Mouse (Mus musculus) limb, embryonic 12.5 days (tissue): ENCODE data around the gene Apoc4. TPM values are rescaled to one million over a fixed set of nuclear protein-coding genes. Genes with fewer than 3 reads are reported as not detected.

Experiments used
- ATAC-seq: fragments of 200-750 bp; cut with Nextera tagmentation; 2 replicates; pipeline ENCODE4 v1.8.0; 2017; ENCODE audit warnings: low read depth, moderate TSS enrichment; ENCODE audit not compliant: insufficient number of reproducible peaks, insufficient read depth, low FRiP score, low TSS enrichment
- H3K27ac ChIP-seq: fragments of 300-500 bp; sonication (generic); 2 replicates; pipeline ENCODE4 v1.5.1; 2016; ENCODE audit warnings: mild to moderate bottlenecking, moderate library complexity
- H3K27me3 ChIP-seq: fragments of 300-500 bp; sonication (generic); 2 replicates; pipeline ENCODE4 v1.6.1; 2016; ENCODE audit warnings: mild to moderate bottlenecking, moderate library complexity
- H3K36me3 ChIP-seq: fragments of 300-500 bp; sonication (generic); 2 replicates; pipeline ENCODE4 v1.6.1; 2016; ENCODE audit warnings: mild to moderate bottlenecking, moderate library complexity
- H3K4me1 ChIP-seq: fragments of 300-500 bp; sonication (generic); replicated peaks from 2 replicates; pipeline ENCODE4 v1.6.1; 2016
- H3K4me2 ChIP-seq: fragments of 300-500 bp; sonication (generic); 2 replicates; pipeline ENCODE4 v1.6.1; 2016; ENCODE audit warnings: mild to moderate bottlenecking, moderate library complexity
- H3K4me3 ChIP-seq: fragments of 300-500 bp; sonication (generic); replicated peaks from 2 replicates; pipeline ENCODE4 v1.5.1; 2016; ENCODE audit warnings: mild to moderate bottlenecking
- H3K9ac ChIP-seq: fragments of 300-500 bp; sonication (generic); replicated peaks from 2 replicates; pipeline ENCODE4 v1.6.1; 2016; ENCODE audit warnings: mild to moderate bottlenecking, moderate library complexity
- H3K9me3 ChIP-seq: fragments of 300-500 bp; sonication (generic); 2 replicates; pipeline ENCODE4 v1.6.1; 2016; ENCODE audit warnings: mild to moderate bottlenecking, moderate library complexity
- WGBS: fragments of 180-500 bp; shearing (Covaris S2); methylation state at CpG from one replicate; pipeline ENCODE4 v1.1.7; 2016; 5-methylcytosine and 5-hydroxymethylcytosine counted together
- polyA plus RNA-seq: library from polyadenylated mRNA; unstranded; fragments of >200 nt; fragmentation: Nextera tagmentation; extraction: Ambion mirVana; gene quantifications from 2 replicates; pipeline ENCODE4 v1.2.1, GENCODE M21; 2016

Apoc4 gene
- not detected in 2 replicates for polyA plus RNA-seq

GRCm38 (mm10) chr7:19681202-19681694, at the start of gene Apoc4, which contains the start of gene Gm44805:
Apoc4 (minus strand) TSS chr7:19681479.
Gm44805 (minus strand) TSS chr7:19681423.
- no peak within 1 kb of the TSS for H3K4me2 ChIP-seq
- no peaks in the 10 kb centered on the region for H3K36me3 ChIP-seq
- no peak within 1 kb of the TSS for H3K27ac ChIP-seq
- WGBS, result 53% methylated on average over 8 of the region's 8 CpGs
- no peak within 1 kb of the TSS for H3K9ac ChIP-seq
- ATAC-seq, result no peak
- no peaks in the 10 kb centered on the region for H3K4me1 ChIP-seq
- no peak within 1 kb of the TSS for H3K4me3 ChIP-seq
- no peaks in the 10 kb centered on the region for H3K9me3 ChIP-seq
- no peaks in the 10 kb centered on the region for H3K27me3 ChIP-seq

- no peak overlapping the region for H3K4me3 ChIP-seq
- ATAC-seq, result no peak
- H3K36me3 ChIP-seq, result peaks cover 93% of the 10 kb centered on the region
- H3K9me3 ChIP-seq, result peaks cover under 1% of the 10 kb centered on the region
- H3K27ac ChIP-seq, result no peak overlapping the region
- H3K9ac ChIP-seq, result no peak overlapping the region
- no peak overlapping the region for H3K4me2 ChIP-seq
- H3K27me3 ChIP-seq, result no peaks in the 10 kb centered on the region
- H3K4me1 ChIP-seq, result no peaks in the 10 kb centered on the region
- WGBS, result 95% methylated on average over 4 of the region's 4 CpGs
Observed at GRCm38 (mm10) chr7:19726541-19726940, 45.3 kb upstream of the Apoc4 start.

- H3K27me3 ChIP-seq, result no peaks in the 10 kb centered on the region
- H3K4me2 ChIP-seq, result no peak overlapping the region
- H3K9ac ChIP-seq, result no peak overlapping the region
- ATAC-seq, result no peak
- no peak overlapping the region for H3K4me3 ChIP-seq
- no peak overlapping the region for H3K27ac ChIP-seq
- peaks cover 93% of the 10 kb centered on the region for H3K36me3 ChIP-seq
- no peaks in the 10 kb centered on the region for H3K4me1 ChIP-seq
- H3K9me3 ChIP-seq, result peaks cover 13% of the 10 kb centered on the region
- 93% methylated on average over 12 of the region's 12 CpGs for WGBS
Observed at GRCm38 (mm10) chr7:19724167-19724566, 42.9 kb upstream of the Apoc4 start.

GRCm38 (mm10) chr7:19722754-19723195, 41.5 kb upstream of the Apoc4 start:
- H3K4me2 ChIP-seq, result no peak overlapping the region
- H3K9ac ChIP-seq, result no peak overlapping the region
- no peak overlapping the region for H3K27ac ChIP-seq
- H3K9me3 ChIP-seq, result peaks cover 13% of the 10 kb centered on the region
- 90% methylated on average over 6 of the region's 6 CpGs for WGBS
- ATAC-seq, result no peak
- H3K4me1 ChIP-seq, result no peaks in the 10 kb centered on the region
- H3K27me3 ChIP-seq, result no peaks in the 10 kb centered on the region
- no peak overlapping the region for H3K4me3 ChIP-seq
- H3K36me3 ChIP-seq, result peaks cover 91% of the 10 kb centered on the region

GRCm38 (mm10) chr7:19719200-19719599, 37.9 kb upstream of the Apoc4 start:
- ATAC-seq, result no peak
- peaks cover 63% of the 10 kb centered on the region for H3K36me3 ChIP-seq

GRCm38 (mm10) chr7:19718297-19718952, 37.1 kb upstream of the Apoc4 start:
- peaks cover 62% of the 10 kb centered on the region for H3K36me3 ChIP-seq

More at GRCm38 (mm10) chr7:19719200-19719599, 37.9 kb upstream of the Apoc4 start:
- no peak overlapping the region for H3K27ac ChIP-seq
- H3K4me3 ChIP-seq, result no peak overlapping the region
- peaks cover 6% of the 10 kb centered on the region for H3K4me1 ChIP-seq
- H3K9ac ChIP-seq, result no peak overlapping the region
- H3K27me3 ChIP-seq, result no peaks in the 10 kb centered on the region
- H3K4me2 ChIP-seq, result no peak overlapping the region
- H3K9me3 ChIP-seq, result peaks cover 13% of the 10 kb centered on the region
- 89% methylated on average over 4 of the region's 4 CpGs for WGBS

GRCm38 (mm10) chr7:19717346-19717745, 36.1 kb upstream of the Apoc4 start:
- no peak for ATAC-seq
- Histone ChIP-seq H3K4me1 (peaks cover 15% of the 10 kb centered on the region), H3K9ac (no peak overlapping the region), H3K4me3 (no peak overlapping the region), H3K4me2 (no peak overlapping the region), H3K36me3 (peaks cover 63% of the 10 kb centered on the region), H3K27me3 (no peaks in the 10 kb centered on the region), H3K9me3 (peaks cover 13% of the 10 kb centered on the region), H3K27ac (no peak overlapping the region)
- 91% methylated on average over 4 of the region's 4 CpGs for WGBS

More at GRCm38 (mm10) chr7:19718297-19718952, 37.1 kb upstream of the Apoc4 start:
- peaks cover 14% of the 10 kb centered on the region for H3K4me1 ChIP-seq
- H3K4me3 ChIP-seq, result no peak overlapping the region
- no peak overlapping the region for H3K9ac ChIP-seq
- 89% methylated on average over 5 of the region's 5 CpGs for WGBS
- H3K9me3 ChIP-seq, result peaks cover 13% of the 10 kb centered on the region
- no peak overlapping the region for H3K27ac ChIP-seq
- ATAC-seq, result no peak
- no peaks in the 10 kb centered on the region for H3K27me3 ChIP-seq
- no peak overlapping the region for H3K4me2 ChIP-seq

- 62% methylated on average over 2 of the region's 2 CpGs for WGBS
Observed at GRCm38 (mm10) chr7:19716822-19717221, 35.5 kb upstream of the Apoc4 start.

GRCm38 (mm10) chr7:19716055-19716682, 34.9 kb upstream of the Apoc4 start:
- Histone ChIP-seq H3K36me3 (peaks cover 69% of the 10 kb centered on the region), H3K9ac (peak overlapping the region; percentile 24)
- WGBS, result 6% methylated on average over 18 of the region's 18 CpGs

More at GRCm38 (mm10) chr7:19716822-19717221, 35.5 kb upstream of the Apoc4 start:
- H3K4me3 ChIP-seq, result no peak overlapping the region
- no peaks in the 10 kb centered on the region for H3K27me3 ChIP-seq
- H3K27ac ChIP-seq, result peak overlapping the region; percentile 77; the same call in 1 of the 2 replicates
- no peak overlapping the region for H3K9ac ChIP-seq
- ATAC-seq, result no peak
- H3K4me1 ChIP-seq, result peaks cover 15% of the 10 kb centered on the region
- peaks cover 13% of the 10 kb centered on the region for H3K9me3 ChIP-seq
- H3K4me2 ChIP-seq, result peak overlapping the region; percentile 62
- H3K36me3 ChIP-seq, result peaks cover 68% of the 10 kb centered on the region

GRCm38 (mm10) chr7:19715239-19716054, 34.2 kb upstream of the Apoc4 start, which contains the start of gene Tomm40:
Tomm40 (minus strand) TSS chr7:19715438.
- H3K27ac ChIP-seq, result peak within 1 kb of the TSS; percentile 77
- H3K4me2 ChIP-seq, result peak within 1 kb of the TSS; percentile 90
- H3K9ac ChIP-seq, result peak within 1 kb of the TSS; percentile 94
- 0 out of 2 replicates have a peak, but pooled peaks cover 2% of the 10 kb centered on the region for H3K9me3 ChIP-seq
- ATAC-seq, result peak; percentile 99
- WGBS, result under 1% methylated on average over 59 of the region's 59 CpGs
- peak within 1 kb of the TSS; percentile 100 for H3K4me3 ChIP-seq
- H3K4me1 ChIP-seq, result peaks cover 15% of the 10 kb centered on the region
- no peaks in the 10 kb centered on the region for H3K27me3 ChIP-seq
- peaks cover 68% of the 10 kb centered on the region for H3K36me3 ChIP-seq

More at GRCm38 (mm10) chr7:19716055-19716682, 34.9 kb upstream of the Apoc4 start:
- Histone ChIP-seq H3K4me3 (peak overlapping the region; percentile 100), H3K27ac (peak overlapping the region; percentile 77), H3K27me3 (no peaks in the 10 kb centered on the region), H3K9me3 (peaks cover 8% of the 10 kb centered on the region), H3K4me1 (peaks cover 15% of the 10 kb centered on the region), H3K4me2 (peak overlapping the region; percentile 62)
- no peak for ATAC-seq
